Mouse (Mus musculus): Measurements from ENCODE around the gene Oas3. TPM values are rescaled to one million over a fixed set of nuclear protein-coding genes. Genes with fewer than 3 reads are reported as not detected.

Oas3 gene
- polyA plus RNA-seq, 1 experiment from 2014 or later: 0.29 TPM

- no peaks in the 10 kb centered on the region for H3K36me3 ChIP-seq
- no peaks in the 10 kb centered on the region for H3K9me3 ChIP-seq
- H3K4me3 ChIP-seq: peak overlapping the region; percentile 53
- H3K27me3 ChIP-seq (ENCODE audit: insufficient read depth, poor library complexity, severe bottlenecking): peaks cover 100% of the 10 kb centered on the region
- no peak overlapping the region for H3K27ac ChIP-seq
- peaks cover 25% of the 10 kb centered on the region for H3K4me1 ChIP-seq
- WGBS: 3% methylated on average over 43 of the region's 43 CpGs
- no peak for DNase-seq (ENCODE audit: low spot score)
Observed at GRCm38 (mm10) chr5:120711416-120711815, 66.0 kb downstream of the Oas3 start.

GRCm38 (mm10) chr5:120710826-120711248 lies 66.6 kb downstream of the Oas3 start:
- H3K4me3 ChIP-seq: peak overlapping the region; percentile 53
- H3K27ac ChIP-seq: peak overlapping the region; percentile 47; the same call in 1 of the 2 replicates
- WGBS: 4% methylated on average over 29 of the region's 34 CpGs
- H3K4me1 ChIP-seq: peaks cover 26% of the 10 kb centered on the region
- no peaks in the 10 kb centered on the region for H3K36me3 ChIP-seq
- peaks cover 100% of the 10 kb centered on the region for H3K27me3 ChIP-seq (ENCODE audit: insufficient read depth, poor library complexity, severe bottlenecking)
- H3K9me3 ChIP-seq: no peaks in the 10 kb centered on the region
- no peak for DNase-seq (ENCODE audit: low spot score)

DNA sequence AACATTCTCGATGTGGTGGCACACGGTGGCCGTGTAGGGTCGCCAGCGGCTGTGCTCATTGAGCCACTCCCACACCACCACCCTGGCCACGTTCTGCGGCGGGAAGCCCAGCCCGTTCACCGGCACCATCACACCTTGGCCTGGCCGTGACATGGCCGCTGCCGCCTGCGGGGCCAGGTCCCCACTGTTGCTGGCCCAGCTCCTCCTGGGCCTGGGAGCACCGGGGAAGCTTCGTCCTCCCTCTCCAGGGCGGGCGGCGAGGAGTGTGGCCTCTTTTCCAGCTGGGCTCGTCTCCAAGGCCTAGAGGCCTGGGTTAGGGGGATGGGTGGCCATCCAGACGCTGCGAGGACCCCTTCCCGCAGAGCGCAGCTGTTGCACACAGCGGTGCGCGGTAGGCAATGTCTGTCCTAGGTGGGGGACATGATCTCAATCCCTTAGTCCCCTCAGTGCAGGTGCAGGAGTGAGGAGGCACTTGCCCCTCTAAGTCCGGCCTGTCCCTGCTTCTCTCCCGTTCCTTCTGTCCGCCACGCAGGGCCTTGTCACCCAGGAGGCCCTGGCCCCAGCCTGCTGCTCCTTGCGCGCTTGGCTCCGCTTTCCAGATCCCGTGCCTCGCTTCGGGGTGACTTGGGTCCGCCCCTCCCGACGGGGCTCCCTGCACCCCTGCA lies 67.2 kb downstream of the Oas3 start:
- no peak for DNase-seq (ENCODE audit: low spot score)
- WGBS: 5% methylated on average over 40 of the region's 40 CpGs
- Histone ChIP-seq H3K36me3 (no peaks in the 10 kb centered on the region), H3K4me3 (peak overlapping the region; percentile 53), H3K9me3 (no peaks in the 10 kb centered on the region), H3K27me3 (ENCODE audit: insufficient read depth, poor library complexity, severe bottlenecking) (peaks cover 100% of the 10 kb centered on the region), H3K27ac (peak overlapping the region; percentile 47), H3K4me1 (peaks cover 26% of the 10 kb centered on the region)

GRCm38 (mm10) chr5:120706976-120707375 lies 70.5 kb downstream of the Oas3 start:
- 40% methylated on average over 13 of the region's 13 CpGs for WGBS
- Histone ChIP-seq H3K4me1 (peaks cover 36% of the 10 kb centered on the region), H3K4me3 (peak overlapping the region; percentile 46), H3K27me3 (ENCODE audit: insufficient read depth, poor library complexity, severe bottlenecking) (peaks cover 96% of the 10 kb centered on the region), H3K27ac (no peak overlapping the region), H3K9me3 (no peaks in the 10 kb centered on the region), H3K36me3 (no peaks in the 10 kb centered on the region)
- DNase-seq (ENCODE audit: low spot score): no peak

GRCm38 (mm10) chr5:120706541-120706940 lies 70.9 kb downstream of the Oas3 start:
- Histone ChIP-seq H3K9me3 (no peaks in the 10 kb centered on the region), H3K4me1 (peaks cover 32% of the 10 kb centered on the region), H3K4me3 (peak overlapping the region; percentile 46), H3K27ac (peak overlapping the region; percentile 42; the same call in 1 of the 2 replicates), H3K36me3 (no peaks in the 10 kb centered on the region), H3K27me3 (ENCODE audit: insufficient read depth, poor library complexity, severe bottlenecking) (peaks cover 96% of the 10 kb centered on the region)
- no peak for DNase-seq (ENCODE audit: low spot score)
- 6% methylated on average over 16 of the region's 16 CpGs for WGBS

- WGBS: 38% methylated on average over 6 of the region's 6 CpGs
Observed at GRCm38 (mm10) chr5:120704421-120704820, 73.0 kb downstream of the Oas3 start.

DNA sequence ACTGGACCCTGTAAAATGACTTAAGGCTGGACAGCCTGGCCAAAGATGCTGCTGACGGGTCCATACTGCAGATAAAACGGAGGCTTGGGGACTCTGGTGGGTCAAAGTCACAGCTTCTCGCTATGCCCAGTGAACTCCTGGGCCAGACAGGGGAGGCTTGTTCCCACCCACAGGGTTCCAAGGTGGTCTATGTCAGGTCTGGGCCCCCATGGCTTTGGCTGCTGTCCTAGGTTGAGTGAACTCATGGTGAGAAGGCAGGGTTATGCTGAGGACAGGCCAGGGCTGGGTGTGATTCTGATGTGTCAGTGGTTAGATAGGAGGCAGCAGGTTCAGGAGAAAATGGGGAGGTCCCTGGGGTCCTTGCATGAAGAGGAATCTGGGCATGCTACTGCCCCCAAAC lies 73.8 kb downstream of the Oas3 start:
- no peaks in the 10 kb centered on the region for H3K36me3 ChIP-seq
- peaks cover 19% of the 10 kb centered on the region for H3K4me1 ChIP-seq
- peaks cover 96% of the 10 kb centered on the region for H3K27me3 ChIP-seq (ENCODE audit: insufficient read depth, poor library complexity, severe bottlenecking)
- 66% methylated on average over 3 of the region's 3 CpGs for WGBS
- H3K4me3 ChIP-seq: no peak overlapping the region
- H3K27ac ChIP-seq: no peak overlapping the region
- no peaks in the 10 kb centered on the region for H3K9me3 ChIP-seq
- no peak for DNase-seq (ENCODE audit: low spot score)

More at GRCm38 (mm10) chr5:120704421-120704820, 73.0 kb downstream of the Oas3 start:
- H3K9me3 ChIP-seq: no peaks in the 10 kb centered on the region
- no peak overlapping the region for H3K4me3 ChIP-seq
- H3K27ac ChIP-seq: no peak overlapping the region
- peaks cover 96% of the 10 kb centered on the region for H3K27me3 ChIP-seq (ENCODE audit: insufficient read depth, poor library complexity, severe bottlenecking)
- no peak for DNase-seq (ENCODE audit: low spot score)
- H3K36me3 ChIP-seq: no peaks in the 10 kb centered on the region
- H3K4me1 ChIP-seq: peaks cover 15% of the 10 kb centered on the region

Other genes starting within 250 kb of the Oas3 start
- 13.0 and 21.7 TPM in 2 replicates for gene Tpcn1, start 189.0 kb downstream of the Oas3 start, polyA plus RNA-seq (2016; fragmentation: Nextera tagmentation; extraction: Ambion mirVana)
- gene Iqcd, start 188.6 kb downstream of the Oas3 start, polyA plus RNA-seq (2016; fragmentation: Nextera tagmentation; extraction: Ambion mirVana): 0.15 and 0.24 TPM in 2 replicates
- gene Rita1, start 165.1 kb downstream of the Oas3 start, polyA plus RNA-seq (2016; fragmentation: Nextera tagmentation; extraction: Ambion mirVana): 11.0 and 11.2 TPM in 2 replicates
- gene Ddx54, start 164.9 kb downstream of the Oas3 start, polyA plus RNA-seq (2016; fragmentation: Nextera tagmentation; extraction: Ambion mirVana): 47.1 and 49.4 TPM in 2 replicates
- gene Cfap73, start 143.4 kb downstream of the Oas3 start, polyA plus RNA-seq (2016; fragmentation: Nextera tagmentation; extraction: Ambion mirVana): 0.39 TPM in 1 of 2 replicates, not detected in the other
- 0.16 and 0.60 TPM in 2 replicates for gene Rasal1, start 128.8 kb downstream of the Oas3 start, polyA plus RNA-seq (2016; fragmentation: Nextera tagmentation; extraction: Ambion mirVana)
- 0.28 and 0.41 TPM in 2 replicates for gene Dtx1, start 65.7 kb downstream of the Oas3 start, polyA plus RNA-seq (2016; fragmentation: Nextera tagmentation; extraction: Ambion mirVana)
- gene Oas2, start 27.8 kb downstream of the Oas3 start, polyA plus RNA-seq (2016; fragmentation: Nextera tagmentation; extraction: Ambion mirVana): not detected in 2 replicates
- 0.08 TPM in 1 of 2 replicates, not detected in the other for gene Oas1e, start 17.9 kb upstream of the Oas3 start, polyA plus RNA-seq (2016; fragmentation: Nextera tagmentation; extraction: Ambion mirVana)
- gene Oas1c, start 34.9 kb upstream of the Oas3 start, polyA plus RNA-seq (2016; fragmentation: Nextera tagmentation; extraction: Ambion mirVana): 0.28 and 0.46 TPM in 2 replicates
- not detected in 2 replicates for gene Oas1f, start 69.7 kb upstream of the Oas3 start, polyA plus RNA-seq (2016; fragmentation: Nextera tagmentation; extraction: Ambion mirVana)
- gene Oas1h, start 83.8 kb upstream of the Oas3 start, polyA plus RNA-seq (2016; fragmentation: Nextera tagmentation; extraction: Ambion mirVana): not detected in 2 replicates
- not detected in 2 replicates for gene Oas1g, start 110.0 kb upstream of the Oas3 start, polyA plus RNA-seq (2016; fragmentation: Nextera tagmentation; extraction: Ambion mirVana)
- 0.26 and 0.38 TPM in 2 replicates for gene Oas1a, start 129.9 kb upstream of the Oas3 start, polyA plus RNA-seq (2016; fragmentation: Nextera tagmentation; extraction: Ambion mirVana)
- not detected in 2 replicates for gene Oas1d, start 136.9 kb upstream of the Oas3 start, polyA plus RNA-seq (2016; fragmentation: Nextera tagmentation; extraction: Ambion mirVana)
- gene Rph3a, start 232.4 kb upstream of the Oas3 start, polyA plus RNA-seq (2016; fragmentation: Nextera tagmentation; extraction: Ambion mirVana): 0.06 TPM in 1 of 2 replicates, not detected in the other

All from heart, embryonic 10.5 days (tissue).